Mouse (Mus musculus) frontal cortex, adult 2 months (tissue): ENCODE data around the gene Tuba1c. TPM values are rescaled to one million over a fixed set of nuclear protein-coding genes. Genes with fewer than 3 reads are reported as not detected.

ENCODE experiments used
- polyA plus RNA-seq: library from polyadenylated mRNA; depleted of rRNA; stranded (reverse); fragments of >200 nt; gene quantifications from 2 replicates; pipeline ENCODE4 v1.2.3, GENCODE M21; 2012; rRNA removed

The Tuba1c gene
- polyA plus RNA-seq, 1 experiment, result 10.6 TPM

Other genes with a start within 250 kb of the Tuba1c start
- gene Wnt1, start 240.0 kb upstream of the Tuba1c start, polyA plus RNA-seq, result 0.10 and 0.25 TPM in 2 replicates
- 764 and 849 TPM in 2 replicates for gene Ddn, start 220.4 kb upstream of the Tuba1c start, polyA plus RNA-seq
- gene Prkag1, start 198.4 kb upstream of the Tuba1c start, polyA plus RNA-seq, result 67.8 and 74.0 TPM in 2 replicates
- gene Kmt2d, start 158.7 kb upstream of the Tuba1c start, polyA plus RNA-seq, result 47.0 and 48.6 TPM in 2 replicates
- 17.6 and 19.2 TPM in 2 replicates for gene Rhebl1, start 135.4 kb upstream of the Tuba1c start, polyA plus RNA-seq
- gene Dhh, start 131.4 kb upstream of the Tuba1c start, polyA plus RNA-seq, result 0.44 and 0.80 TPM in 2 replicates
- 30.5 and 33.6 TPM in 2 replicates for gene Lmbr1l, start 111.7 kb upstream of the Tuba1c start, polyA plus RNA-seq
- gene Tuba1b, start 95.3 kb upstream of the Tuba1c start, polyA plus RNA-seq, result 1,157 and 1,186 TPM in 2 replicates
- gene Gm49450, start 76.3 kb upstream of the Tuba1c start, polyA plus RNA-seq, result 0.17 and 3.5 TPM in 2 replicates
- 1,817 and 1,854 TPM in 2 replicates for gene Tuba1a, start 76.2 kb upstream of the Tuba1c start, polyA plus RNA-seq
- gene Prph, start 25.3 kb downstream of the Tuba1c start, polyA plus RNA-seq, result 0.69 and 0.90 TPM in 2 replicates
- gene Troap, start 44.7 kb downstream of the Tuba1c start, polyA plus RNA-seq, result 0.62 and 1.3 TPM in 2 replicates
- gene C1ql4, start 57.9 kb downstream of the Tuba1c start, polyA plus RNA-seq, result not detected in 2 replicates
- gene Dnajc22, start 63.3 kb downstream of the Tuba1c start, polyA plus RNA-seq, result 0.06 TPM in 1 of 2 replicates, not detected in the other
- 36.9 and 39.7 TPM in 2 replicates for gene Spats2, start 96.0 kb downstream of the Tuba1c start, polyA plus RNA-seq
- gene Kcnh3, start 195.0 kb downstream of the Tuba1c start, polyA plus RNA-seq, result 166 and 196 TPM in 2 replicates
- 121 and 122 TPM in 2 replicates for gene Mcrs1, start 222.1 kb downstream of the Tuba1c start, polyA plus RNA-seq